Comparison of ENCODE assay signal across 8 mouse cellular contexts in the genomic region with DNA sequence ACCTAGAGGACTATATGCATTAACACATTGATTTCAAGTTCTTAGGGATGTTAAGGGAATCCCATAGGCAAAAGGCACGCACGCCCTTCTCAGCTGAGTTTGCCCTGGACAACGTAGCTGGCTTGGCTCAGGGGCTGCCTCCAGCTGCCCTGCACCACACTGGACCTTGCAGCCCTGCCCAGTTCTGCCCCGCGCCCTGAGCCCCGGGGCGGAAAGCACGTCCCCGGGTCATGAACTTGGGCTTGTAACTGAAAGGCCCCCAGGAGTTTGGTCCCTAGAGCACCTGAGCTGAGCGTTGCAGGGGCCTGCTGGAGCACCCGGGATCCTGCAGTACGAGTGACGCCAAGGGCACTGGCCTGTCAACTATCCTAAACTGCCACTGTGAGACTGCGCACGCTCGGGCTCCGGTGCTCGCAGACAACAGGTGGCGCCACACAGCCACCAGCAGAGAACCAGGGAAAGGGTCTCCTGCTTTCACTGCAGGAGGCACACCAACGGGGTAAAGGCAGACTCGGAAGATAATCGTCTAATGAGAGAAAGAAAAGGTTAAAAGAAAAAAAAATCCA. TPM values are rescaled to one million over a fixed set of nuclear protein-coding genes. Genes with fewer than 3 reads are reported as not detected.
DNase-seq lines count a peak whose midpoint lies in the region; ATAC-seq and TF ChIP-seq lines count a peak whose summit lies in the region.

No protein-coding gene starts in this region.

- peak overlapping the region; percentile 63 for H3K27ac ChIP-seq in gastrocnemius, adult 2 months
- no peak overlapping the region for H3K27ac ChIP-seq in heart, embryonic 12.5 days (ENCODE audit: poor library complexity, severe bottlenecking)
- no peak overlapping the region for H3K27ac ChIP-seq in kidney, embryonic 16.5 days (ENCODE audit: low read length)

- H3K9me3 ChIP-seq in heart, embryonic 12.5 days (replicated peaks): no peaks in the 10 kb centered on the region
- H3K9me3 ChIP-seq in kidney, embryonic 16.5 days (ENCODE audit: low read length): peaks cover 4% of the 10 kb centered on the region; the same call in 1 of the 2 replicates
- H3K9me3 ChIP-seq in megakaryocyte, embryonic 14.5 days: peaks cover 7% of the 10 kb centered on the region

- intact Hi-C loops in gastrocnemius, adult 2 months (cut with DNase I): loop anchor here (10.0 kb wide), 1 partner anchor 354 kb away; no protein-coding TSS in a partner anchor

- H3K4me1 ChIP-seq in heart, embryonic 12.5 days (replicated peaks): 0 out of 2 replicates have a peak, but pooled peaks cover 4% of the 10 kb centered on the region
- H3K4me1 ChIP-seq in kidney, embryonic 16.5 days (ENCODE audit: insufficient read depth, low read length): peaks cover 4% of the 10 kb centered on the region; the same call in 1 of the 2 replicates
- H3K4me1 ChIP-seq in megakaryocyte, embryonic 14.5 days: peaks cover 15% of the 10 kb centered on the region

- no peaks in the 10 kb centered on the region for H3K27me3 ChIP-seq in heart, embryonic 12.5 days (replicated peaks)
- no peaks in the 10 kb centered on the region for H3K27me3 ChIP-seq in kidney, embryonic 16.5 days (ENCODE audit: insufficient read depth, low read length)
- H3K27me3 ChIP-seq in megakaryocyte, embryonic 14.5 days (replicated peaks): peaks cover 15% of the 10 kb centered on the region

- peak overlapping the region; percentile 55 for H3K4me3 ChIP-seq in gastrocnemius, adult 2 months
- peak overlapping the region; percentile 31 for H3K4me3 ChIP-seq in heart, embryonic 12.5 days
- H3K4me3 ChIP-seq in kidney, embryonic 16.5 days (ENCODE audit: low read length): peak overlapping the region; percentile 29
- peak overlapping the region; percentile 56 for H3K4me3 ChIP-seq in megakaryocyte, embryonic 14.5 days (replicated peaks)

- WGBS in heart, embryonic 12.5 days: 8% methylated on average over 22 of the region's 22 CpGs
- 11% methylated on average over 22 of the region's 22 CpGs for WGBS in kidney, embryonic 16.5 days

- TF ChIP-seq CTCF in gastrocnemius, adult 2 months (IDR thresholded peaks at IDR 0.05): peak; percentile 57

- peak overlapping the region; percentile 52 for H3K9ac ChIP-seq in heart, embryonic 12.5 days
- H3K9ac ChIP-seq in kidney, embryonic 16.5 days (replicated peaks; ENCODE audit: low read length): peak overlapping the region; percentile 55; the same call in 1 of the 2 replicates

- peak overlapping the region; percentile 68 for H3K4me2 ChIP-seq in heart, embryonic 12.5 days
- H3K4me2 ChIP-seq in kidney, embryonic 16.5 days (replicated peaks; ENCODE audit: low read depth, low read length): peak overlapping the region; percentile 52

- DNase-seq in gastrocnemius, adult 2 months: peak; percentile 65
- no peak for DNase-seq in gastrocnemius, adult 18-20 months (ENCODE audit: low spot score)
- peak; percentile 47 for DNase-seq in adrenal gland, postnatal 25 days
- DNase-seq in thymus, postnatal 36 days: peak; percentile 39 to 44
- DNase-seq in spleen, adult 18-20 months: no peak

- no peaks in the 10 kb centered on the region for H3K36me3 ChIP-seq in heart, embryonic 12.5 days
- no peaks in the 10 kb centered on the region for H3K36me3 ChIP-seq in kidney, embryonic 16.5 days (ENCODE audit: insufficient read depth, low read length)
- no peaks in the 10 kb centered on the region for H3K36me3 ChIP-seq in megakaryocyte, embryonic 14.5 days (replicated peaks; ENCODE audit: low read length)

- ATAC-seq in heart, embryonic 12.5 days (ENCODE audit: insufficient number of reproducible peaks, low FRiP score): peak; percentile 40; the same call in 1 of the 2 replicates
- peak; percentile 80 for ATAC-seq in kidney, embryonic 16.5 days (ENCODE audit: low FRiP score, low TSS enrichment)

RNA-seq across cellular contexts. Expression of gene Hnrnpll, which starts 43.1 kb away (rescaled TPM):
- total RNA-seq in gastrocnemius, adult 2 months (2021): 10 to 100 TPM; 16.4 to 18.7 TPM
- total RNA-seq in gastrocnemius, adult 18-20 months (2021): 10 to 100 TPM; 15.0 to 15.3 TPM
- 57.6 and 66.2 TPM in 2 replicates for total RNA-seq in adrenal gland, postnatal 25 days (2021)
- polyA plus RNA-seq in heart, embryonic 12.5 days (2016; fragmentation: Nextera tagmentation; extraction: Ambion mirVana): 60.6 and 63.5 TPM in 2 replicates
- 56.9 and 59.2 TPM in 2 replicates for polyA plus RNA-seq in kidney, embryonic 16.5 days (2015; fragmentation: Nextera tagmentation; extraction: Ambion mirVana)
- polyA plus RNA-seq in megakaryocyte, embryonic 14.5 days (2012; ENCODE audit: insufficient read depth, low replicate concordance): 10.4 and 16.8 TPM in 2 replicates

Comparison
In these comparisons a context has a peak if more than half of its experiments do, and no peak if none do; other contexts are left out.
1. DNase-seq: peak in gastrocnemius, adult 2 months (single experiment), adrenal gland, postnatal 25 days (single experiment) and thymus, postnatal 36 days (2 of 2); none in gastrocnemius, adult 18-20 months (single experiment) and spleen, adult 18-20 months (0 of 2).
2. Peak in every context shown above with its lines, with median percentiles within 50 percentile points of each other: H3K4me3 ChIP-seq.